Mouse (Mus musculus) urinary bladder, postnatal 4 days (tissue): Measurements from ENCODE around the gene Cfap45.

ENCODE experiments used
- DNase-seq, 2 experiments: peaks; one replicate each; pipeline ENCODE4 v3.0.0; 2021 to 2022; ENCODE audit warnings: low spot score in 2 of 2

Gene Cfap45

DNA sequence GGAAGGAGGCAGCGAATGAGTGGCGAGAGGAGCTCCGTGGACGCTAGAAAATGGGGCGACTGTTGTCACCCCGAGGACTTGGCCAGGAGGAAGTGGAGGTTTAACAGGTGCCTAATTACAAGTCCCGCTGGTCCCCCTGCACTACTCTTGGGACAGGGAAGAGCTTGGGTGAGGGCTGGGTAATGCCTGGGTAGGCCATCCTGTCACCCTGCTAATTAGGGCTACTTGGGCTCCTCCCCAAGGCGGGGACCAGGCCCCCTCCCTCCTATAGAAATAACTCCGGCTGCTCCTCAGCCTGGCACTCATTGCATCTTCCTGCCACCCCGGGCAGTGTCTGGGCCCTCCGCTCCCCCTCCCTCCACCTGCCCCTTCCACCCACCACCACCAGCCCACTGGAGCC is 35.0 kb downstream of the Cfap45 start, which contains the start of gene Vsig8:
Gene Vsig8 (plus strand): TSS at position 301 of the 400 bp plus-strand sequence.
- no peak for DNase-seq

DNA sequence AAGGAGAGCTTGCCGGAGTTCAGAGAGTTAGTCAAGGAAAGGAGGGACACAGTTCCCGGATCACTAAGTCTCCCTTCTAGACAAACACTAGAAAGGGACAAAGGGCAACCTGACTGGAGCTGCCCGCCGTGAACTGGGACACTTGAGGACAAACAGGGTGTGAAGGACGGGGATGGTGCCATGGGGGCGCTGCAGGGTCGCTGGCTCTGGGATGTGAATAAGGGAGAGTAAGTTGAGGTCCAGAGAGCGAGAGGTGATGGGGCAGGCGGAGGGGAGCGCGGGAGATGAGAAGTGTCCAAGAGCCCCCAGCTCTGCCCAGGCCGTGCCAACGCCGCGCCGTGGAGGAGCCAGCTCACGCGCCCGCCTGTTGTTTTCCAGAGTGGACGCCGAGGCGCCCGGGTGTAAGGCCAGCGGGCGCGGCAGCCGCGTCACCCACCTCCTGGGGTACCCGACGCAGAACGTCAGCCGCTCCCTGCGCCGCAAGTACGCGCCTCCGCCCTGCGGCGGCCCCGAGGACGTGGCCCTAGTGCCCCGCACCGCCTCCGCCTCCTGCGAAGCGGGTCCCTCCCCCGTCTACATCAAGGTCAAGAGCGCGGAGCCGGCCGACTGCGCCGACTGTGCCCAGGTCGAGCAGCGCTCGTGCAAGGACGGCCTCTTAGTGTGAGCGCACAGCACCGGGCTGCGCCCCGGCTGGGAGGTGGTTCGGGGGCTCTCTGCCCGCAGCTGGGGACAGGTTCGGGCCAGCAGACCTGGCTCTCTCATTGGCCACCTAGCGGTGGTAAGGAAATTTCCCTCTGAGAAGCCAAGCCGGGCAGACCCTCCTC is 42.3 kb downstream of the Cfap45 start:
- peak; percentile 68 to 71 for DNase-seq

DNA sequence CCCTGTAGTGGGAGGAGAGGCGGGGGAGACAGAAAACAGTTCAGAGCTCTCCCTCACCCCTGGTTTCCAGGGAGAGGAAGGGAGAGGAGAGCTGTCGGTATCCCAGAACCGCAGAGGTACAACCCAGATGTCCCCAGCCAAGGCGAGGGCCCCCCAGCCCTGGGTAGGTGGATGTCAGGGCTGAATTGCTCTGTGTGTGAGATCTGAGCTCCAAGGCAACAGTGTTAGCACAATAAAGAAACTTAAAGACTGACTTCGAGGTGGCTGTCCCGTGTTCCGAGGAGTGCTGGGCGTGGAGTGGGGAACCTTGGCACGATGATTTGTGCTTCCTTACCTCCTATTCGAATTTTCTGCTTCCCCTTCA is 42.8 kb downstream of the Cfap45 start:
- no peak for DNase-seq

DNA sequence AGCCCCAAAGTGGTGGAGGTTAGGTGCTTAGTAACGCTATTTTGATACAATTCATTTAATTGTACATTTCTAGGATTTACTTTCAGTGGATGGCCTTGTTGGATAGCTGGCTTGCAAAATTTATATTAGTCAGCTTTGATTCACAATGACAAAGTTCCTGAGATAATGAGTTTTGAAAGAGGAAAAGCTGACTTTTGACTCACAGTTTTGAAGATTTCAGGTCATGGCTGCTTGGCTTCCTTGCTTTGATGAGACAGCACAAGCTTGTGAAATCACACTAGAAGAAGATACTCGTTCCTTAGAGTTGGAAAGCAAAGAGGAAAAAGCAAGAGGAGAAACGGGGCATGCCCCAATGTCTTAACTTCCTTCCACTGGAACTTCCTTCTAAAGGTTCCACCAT is 45.5 kb downstream of the Cfap45 start:
- DNase-seq, result no peak

DNA sequence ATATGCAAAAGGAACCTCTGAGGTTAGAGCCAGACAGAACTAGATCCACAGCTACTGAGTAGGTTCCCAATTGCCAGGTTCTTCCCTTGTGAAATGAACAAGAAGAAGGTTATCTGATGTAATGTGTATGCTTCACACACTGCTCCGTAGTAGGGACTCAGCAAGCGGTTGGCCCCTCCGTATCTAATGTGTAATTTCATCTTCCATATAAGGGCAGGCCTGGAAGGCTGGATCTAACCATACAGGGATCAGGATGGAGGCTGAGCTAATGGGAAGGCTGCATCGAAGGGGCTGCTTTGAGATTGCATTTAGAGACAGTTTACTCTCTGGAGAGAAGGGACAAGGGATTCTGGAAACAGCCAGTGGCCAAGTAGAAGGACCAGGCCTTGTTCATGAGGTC is 47.2 kb downstream of the Cfap45 start:
- DNase-seq, result no peak

DNA sequence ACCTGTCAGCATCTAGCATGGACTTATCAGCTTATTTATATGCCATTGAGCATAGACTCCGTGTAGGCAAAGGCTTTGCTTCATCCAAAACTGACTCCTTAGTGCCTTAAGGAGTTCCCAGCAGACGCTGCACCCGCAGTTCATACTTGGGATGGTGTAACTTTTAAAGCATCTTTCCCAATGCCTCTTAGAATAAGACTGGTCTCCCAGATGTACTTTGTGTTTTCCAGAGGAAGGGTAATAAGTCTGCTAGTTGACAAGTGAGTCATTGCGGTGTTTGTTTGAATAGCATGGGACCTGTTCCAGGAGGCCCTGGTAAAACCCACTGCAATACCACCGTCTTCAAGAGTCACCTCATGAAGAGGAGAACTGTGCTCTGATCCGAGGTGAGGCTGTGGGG is 59.5 kb downstream of the Cfap45 start:
- DNase-seq, result no peak

DNA sequence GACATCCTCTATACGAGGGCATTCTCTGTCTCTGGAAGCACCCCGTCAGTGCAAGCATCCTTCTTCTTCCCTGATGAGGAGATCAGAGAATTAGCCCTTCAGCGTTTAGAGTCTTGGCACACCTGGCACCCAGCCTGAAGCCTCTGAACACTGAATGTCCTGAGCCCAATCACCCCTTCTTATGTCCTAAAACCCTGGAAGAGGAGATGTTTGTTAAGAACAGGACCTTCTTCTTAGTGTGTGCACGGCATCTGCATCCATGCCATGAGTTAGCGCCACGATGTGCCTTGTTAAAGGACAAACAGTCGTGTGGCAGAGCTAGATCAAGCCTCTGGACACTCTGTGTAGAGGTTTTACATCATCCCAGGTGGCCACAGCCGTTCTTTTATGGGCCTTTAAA is 61.8 kb downstream of the Cfap45 start:
- no peak for DNase-seq

DNA sequence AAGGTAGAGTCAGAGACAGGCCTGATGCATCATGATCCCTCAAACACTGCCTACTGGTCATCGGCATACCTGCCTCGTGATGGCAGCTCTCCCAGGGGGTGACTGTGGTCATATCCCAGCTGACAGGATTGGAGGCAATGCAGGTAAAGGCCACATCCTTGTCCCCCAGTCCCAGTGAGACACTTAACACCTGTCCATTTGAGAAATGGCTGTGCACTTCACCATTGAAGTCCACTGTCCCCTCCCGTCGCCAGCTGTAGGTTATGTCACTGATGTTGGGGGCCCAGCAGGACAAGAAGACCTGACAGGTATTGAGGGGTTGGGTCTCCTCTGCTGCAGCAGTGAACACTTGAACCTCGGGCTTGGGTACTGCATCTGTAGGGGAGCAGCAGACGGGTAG is 63.7 kb downstream of the Cfap45 start:
- DNase-seq, result peak in 1 of 2 experiments; percentile 51

DNA sequence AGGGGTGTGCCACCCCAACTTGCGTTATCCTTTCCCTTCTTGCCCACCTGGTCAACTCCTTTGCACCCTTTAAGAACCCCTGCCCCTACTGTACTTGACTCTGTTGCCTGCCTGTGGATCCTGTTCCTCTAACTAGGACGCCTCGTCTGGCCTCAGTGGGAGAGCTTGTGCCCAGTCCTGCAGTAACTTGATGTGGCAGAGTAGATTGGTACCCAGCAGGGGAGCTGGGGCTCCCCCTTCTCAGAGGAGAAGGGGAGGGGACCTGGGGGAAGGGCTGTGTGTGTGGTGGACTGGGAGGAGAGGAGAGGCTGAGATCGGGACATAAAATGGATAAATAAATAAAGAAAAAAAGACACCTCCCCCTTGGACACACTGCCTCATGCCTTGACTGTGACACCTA is 64.4 kb downstream of the Cfap45 start:
- DNase-seq, result peak in 1 of 2 experiments; percentile 54

DNA sequence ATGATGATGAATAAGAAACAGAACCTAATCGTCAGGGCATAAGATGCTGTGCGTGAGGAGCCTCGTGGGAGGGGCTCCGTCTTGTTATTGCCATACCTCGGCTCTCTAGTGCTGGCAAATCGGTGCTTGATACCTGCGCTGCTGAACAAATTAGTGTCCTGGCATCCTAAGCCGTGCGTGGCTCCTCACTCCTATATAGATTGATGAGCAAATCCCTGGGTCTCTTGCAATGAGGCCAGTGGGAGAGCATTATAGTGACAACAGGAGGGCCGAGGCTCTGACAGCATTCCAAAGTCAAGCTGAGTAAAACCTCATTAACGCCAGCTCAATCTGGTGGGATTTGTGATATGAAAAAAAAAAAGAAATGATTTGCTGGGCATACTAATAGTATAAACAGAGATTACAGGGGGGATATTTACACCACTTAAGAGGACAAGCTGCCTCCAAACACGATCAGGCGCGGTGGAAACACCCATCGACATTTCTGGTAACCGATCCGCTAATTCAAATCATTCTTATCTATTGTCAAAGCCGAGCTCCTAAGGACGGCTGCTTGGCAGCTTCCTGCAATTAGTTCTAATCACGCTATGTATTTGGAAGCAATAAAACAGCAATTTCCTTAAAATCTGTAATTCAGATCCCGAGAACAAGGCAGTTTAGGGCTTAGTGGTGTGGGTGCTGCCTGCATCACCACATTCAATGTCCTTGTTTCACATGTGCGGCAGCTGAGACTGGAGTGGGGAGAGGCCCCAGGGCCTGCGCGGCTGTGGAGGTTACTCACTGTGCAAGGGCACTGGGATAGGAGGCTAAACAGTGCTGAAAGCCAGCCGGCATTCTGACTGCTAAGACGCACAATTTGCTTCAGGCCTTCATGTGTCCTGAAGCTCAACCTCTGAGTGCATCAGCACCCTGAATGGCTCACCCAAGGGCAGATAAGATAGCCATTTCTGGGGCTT is 65.3 kb downstream of the Cfap45 start:
- DNase-seq, result no peak

DNA sequence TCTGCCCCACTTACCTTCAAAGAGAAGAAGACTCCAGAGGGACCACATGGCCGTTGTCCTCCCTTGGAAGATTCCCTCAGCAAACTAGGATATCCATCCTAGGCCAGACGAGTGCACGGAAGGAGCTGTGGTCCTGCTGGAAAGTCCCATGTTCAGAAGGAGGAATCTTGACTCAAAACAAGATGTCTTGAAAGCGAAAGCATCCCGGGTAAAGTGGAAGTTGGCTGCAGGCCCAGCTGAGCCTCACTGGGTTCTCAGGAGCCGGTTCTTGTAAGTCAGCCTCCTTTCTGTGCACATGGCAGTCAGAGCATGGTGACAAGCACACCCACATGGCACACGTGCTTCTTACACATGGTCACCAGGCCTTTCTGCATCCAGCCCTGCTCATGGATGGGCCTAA is 69.8 kb downstream of the Cfap45 start, which contains the start of gene Slamf8:
Gene Slamf8 (minus strand): TSS at position 184 of the 400 bp plus-strand sequence.
- no peak for DNase-seq

DNA sequence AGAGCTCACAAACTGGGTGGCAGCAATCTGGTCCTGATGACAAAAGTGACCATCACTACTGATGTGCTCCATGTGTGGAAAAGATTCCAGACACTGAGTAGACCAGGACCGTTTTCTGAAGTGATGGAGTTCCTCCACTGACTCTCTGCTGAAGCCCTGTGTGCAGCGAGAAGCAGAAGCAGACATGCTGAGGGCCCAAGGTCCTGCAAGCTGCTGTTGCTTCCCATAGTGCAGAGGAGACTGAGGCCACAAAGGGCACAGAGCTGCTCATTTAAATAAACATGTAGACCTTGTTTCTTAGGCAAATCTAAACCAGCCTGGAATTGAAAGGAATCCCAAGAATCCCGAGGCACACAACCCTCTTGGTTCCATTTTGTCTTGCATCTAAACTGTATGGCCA is 72.7 kb downstream of the Cfap45 start:
- peak in 1 of 2 experiments; percentile 34 for DNase-seq

DNA sequence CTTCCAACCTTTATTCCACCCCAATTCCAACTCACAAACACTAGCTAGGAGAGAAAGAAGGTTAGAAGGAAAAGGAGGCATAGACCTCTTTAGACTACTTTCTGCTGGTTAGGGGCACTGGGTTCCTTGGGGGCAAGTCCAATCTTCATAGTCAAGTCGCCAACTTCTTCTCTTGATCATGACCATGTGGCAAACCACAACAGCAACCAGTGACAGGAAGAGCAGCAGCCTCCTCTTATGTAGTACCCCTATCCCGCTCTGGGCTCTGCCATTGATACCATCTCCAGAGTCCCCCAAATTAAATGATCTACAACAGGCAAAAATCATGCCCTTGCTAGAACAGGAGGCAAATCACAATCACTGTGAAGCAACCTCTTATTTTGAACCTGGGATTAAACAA is 73.4 kb downstream of the Cfap45 start:
- no peak for DNase-seq

DNA sequence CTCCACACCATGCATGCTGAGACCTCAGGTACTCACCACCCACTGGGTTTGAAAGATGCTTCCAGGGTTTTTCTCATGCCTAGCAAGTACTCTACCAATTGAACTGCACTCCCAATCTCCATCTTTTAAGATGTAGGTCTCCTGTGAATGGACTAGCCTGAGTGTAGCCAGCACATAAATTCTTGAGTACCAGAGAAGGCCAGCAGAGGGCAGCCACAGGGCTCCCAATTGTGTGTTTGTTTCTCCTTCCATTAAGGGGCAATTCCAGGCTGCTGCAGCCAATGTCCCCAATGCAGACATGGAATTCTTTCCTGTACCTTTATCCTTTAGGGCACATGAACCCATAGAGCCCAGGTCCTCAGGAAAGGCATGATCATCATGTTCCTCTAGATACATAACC is 73.9 kb downstream of the Cfap45 start:
- DNase-seq, result no peak
